Mouse (Mus musculus): Measurements from ENCODE around the gene Arid4a.
"Not testable (repeated sequence)": the region's sequence is repeated elsewhere in the genome, so short reads cannot be mapped to it uniquely, and the experiment has no call there.

Gene Arid4a

DNA sequence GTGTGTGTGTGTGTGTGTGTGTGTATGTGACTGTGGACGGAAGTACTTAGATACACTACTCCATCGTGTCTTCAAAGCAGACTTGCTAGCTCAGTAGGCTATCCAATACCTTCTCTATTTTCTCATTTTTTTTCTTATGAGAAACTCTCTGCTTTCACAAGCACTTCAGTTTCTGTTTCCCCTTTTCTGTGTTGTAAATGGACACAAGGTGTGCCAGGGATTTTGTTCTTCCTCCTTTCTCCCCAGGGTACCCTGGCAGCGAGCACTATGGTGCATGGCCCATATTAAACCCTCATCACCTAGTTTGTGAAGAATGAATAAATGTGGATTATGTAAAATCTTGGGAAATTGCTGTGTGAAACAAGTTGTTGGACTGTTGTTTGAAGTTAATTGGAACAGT, 39.7 kb downstream of the Arid4a start:
- no peak for DNase-seq

- no peak for DNase-seq
Observed at GRCm38 (mm10) chr12:71059741-71060140, 44.0 kb downstream of the Arid4a start.

GRCm38 (mm10) chr12:71069846-71070245, 54.1 kb downstream of the Arid4a start:
- no peak for DNase-seq

- DNase-seq: no peak
Observed at GRCm38 (mm10) chr12:71072048-71072447, 56.3 kb downstream of the Arid4a start.

DNA sequence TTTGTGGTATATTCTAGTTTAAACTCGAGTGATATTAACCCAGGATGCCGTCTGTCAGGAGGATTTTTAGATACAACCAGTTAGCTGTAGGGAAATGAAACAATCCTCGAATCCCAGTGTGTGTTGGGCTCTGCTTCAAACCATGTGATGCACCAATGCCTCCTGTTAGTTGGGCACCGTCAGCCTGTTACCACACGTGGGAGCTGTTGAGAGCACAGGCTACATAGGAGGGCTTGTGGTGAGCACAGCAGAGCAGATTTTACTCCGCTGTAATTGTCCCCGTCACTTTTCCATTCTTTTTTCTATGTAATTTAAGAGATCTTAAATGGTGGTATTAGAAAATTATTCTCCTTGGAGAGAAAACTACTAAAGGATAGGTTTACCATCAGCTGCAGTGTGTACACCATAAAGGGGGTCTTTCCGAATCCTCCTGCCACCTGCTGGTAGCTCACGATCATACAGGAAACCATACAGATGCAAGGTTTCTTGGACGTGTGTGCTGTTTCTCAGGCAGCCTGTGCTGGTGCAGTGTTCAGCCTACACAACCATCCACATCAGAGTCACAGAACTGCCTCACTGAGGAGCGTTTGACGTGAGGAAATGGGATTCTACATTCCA, 57.4 kb downstream of the Arid4a start:
- DNase-seq: peak; percentile 31

DNA sequence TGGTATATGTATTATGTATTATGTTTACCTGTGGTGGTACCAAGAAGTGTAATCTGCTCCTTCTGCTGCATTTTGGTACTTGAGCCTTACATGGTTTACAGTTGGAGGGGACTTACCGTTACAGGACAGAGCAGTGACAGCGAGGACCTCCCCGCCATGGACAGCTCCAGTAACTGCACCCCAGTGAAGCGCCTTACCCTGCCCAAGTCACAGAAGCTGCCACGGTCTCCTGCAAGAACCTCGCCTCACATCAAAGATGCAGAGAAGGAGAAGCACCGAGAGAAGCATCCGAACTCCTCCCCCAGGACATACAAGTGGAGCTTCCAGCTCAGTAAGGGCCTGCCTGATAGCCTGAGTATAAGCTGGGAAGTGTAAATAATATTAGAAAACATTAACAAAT, 70.5 kb downstream of the Arid4a start:
- no peak for DNase-seq

DNA sequence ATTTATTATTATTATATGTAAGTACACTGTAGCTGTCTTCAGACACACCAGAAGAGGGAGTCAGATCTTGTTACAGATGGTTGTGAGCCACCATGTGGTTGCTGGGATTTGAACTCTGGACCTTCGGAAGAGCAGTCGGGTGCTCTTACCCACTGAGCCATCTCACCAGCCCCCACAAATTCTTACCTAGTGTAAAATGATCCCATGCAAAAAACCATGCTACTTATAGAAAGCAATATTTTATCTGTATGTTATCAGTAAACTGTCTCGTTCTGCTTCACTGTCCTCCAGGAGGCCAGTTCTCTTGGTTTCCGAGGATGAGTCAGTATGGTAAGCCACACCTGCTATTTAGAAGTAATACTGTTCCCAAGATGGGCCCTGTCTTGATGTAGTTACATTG, 88.5 kb downstream of the Arid4a start:
- not testable (repeated sequence) for DNase-seq

DNA sequence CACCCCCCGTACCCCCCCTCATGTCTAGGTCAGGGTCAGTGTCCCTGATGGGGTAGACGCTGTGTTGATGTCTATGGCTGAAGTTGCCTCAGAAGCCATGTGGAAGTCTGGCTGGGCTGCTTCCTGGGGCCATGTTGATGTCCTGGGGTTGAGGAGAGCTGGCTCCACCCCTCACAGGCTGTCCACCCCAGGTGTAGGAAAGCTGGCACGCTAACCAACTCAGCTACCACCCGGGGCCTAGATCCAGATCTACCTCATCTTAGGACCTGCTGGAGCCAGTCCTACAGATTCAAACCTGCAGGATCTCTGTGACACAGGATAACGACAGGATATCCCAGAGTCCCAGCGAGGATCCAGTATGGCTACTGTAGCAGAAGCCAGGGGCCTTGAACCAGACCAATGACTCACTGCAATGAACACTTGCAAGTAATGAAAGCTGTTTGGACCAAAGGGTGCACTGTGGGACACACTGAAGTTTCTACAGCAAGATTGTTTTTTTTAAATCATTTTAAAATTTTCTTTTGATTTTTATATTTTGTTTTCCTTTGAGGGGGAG, 91.5 kb downstream of the Arid4a start:
- DNase-seq: no peak

GRCm38 (mm10) chr12:71111331-71111730, 95.5 kb downstream of the Arid4a start, which contains the start of gene Tomm20l:
TSS of gene Tomm20l (plus strand) at chr12:71111428.
- DNase-seq: peak; percentile 20

DNA sequence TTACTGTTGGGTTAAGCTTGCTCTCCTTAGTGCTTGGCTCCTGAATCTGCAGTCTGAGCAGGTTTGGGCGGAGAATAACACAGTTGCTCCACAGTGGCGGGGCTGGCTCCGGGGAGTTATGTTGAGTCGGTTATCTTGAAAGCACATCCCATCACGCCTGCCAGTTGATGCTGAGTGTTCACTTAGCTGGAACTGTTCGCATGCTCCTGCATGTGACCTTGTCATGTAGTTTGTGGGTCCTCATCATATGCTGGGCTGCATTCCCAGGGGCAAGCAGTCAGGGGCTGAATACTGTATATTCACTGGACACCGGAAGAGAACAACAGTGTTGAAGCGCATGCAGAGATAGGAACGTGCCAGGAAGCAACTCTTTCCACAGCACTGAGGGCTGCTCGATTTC, 97.3 kb downstream of the Arid4a start:
- DNase-seq: peak; percentile 34

GRCm38 (mm10) chr12:71113675-71114288, 98.0 kb downstream of the Arid4a start:
- peak; percentile 55 for DNase-seq

DNA sequence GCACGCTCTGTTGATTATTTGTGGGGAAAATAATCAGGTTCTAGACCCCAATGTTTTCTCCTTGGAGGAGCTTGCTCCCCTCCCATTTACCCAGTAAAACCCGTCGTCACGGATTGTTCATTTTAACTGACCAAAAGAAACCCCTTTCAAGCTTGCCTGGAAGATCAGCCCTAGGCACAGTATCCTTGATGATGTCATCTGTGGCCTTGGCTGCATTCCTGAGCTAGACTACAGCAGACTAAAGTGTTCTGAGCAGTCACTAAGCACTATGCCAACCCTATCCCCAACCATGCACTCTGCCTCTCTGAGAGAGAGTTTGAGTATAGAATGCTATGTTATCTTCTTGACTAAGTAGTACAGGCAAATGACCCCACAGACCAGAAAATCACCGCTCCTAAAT, 100.6 kb downstream of the Arid4a start:
- DNase-seq: no peak

- no peak for DNase-seq
Observed at GRCm38 (mm10) chr12:71122731-71123130, 106.9 kb downstream of the Arid4a start.

DNA sequence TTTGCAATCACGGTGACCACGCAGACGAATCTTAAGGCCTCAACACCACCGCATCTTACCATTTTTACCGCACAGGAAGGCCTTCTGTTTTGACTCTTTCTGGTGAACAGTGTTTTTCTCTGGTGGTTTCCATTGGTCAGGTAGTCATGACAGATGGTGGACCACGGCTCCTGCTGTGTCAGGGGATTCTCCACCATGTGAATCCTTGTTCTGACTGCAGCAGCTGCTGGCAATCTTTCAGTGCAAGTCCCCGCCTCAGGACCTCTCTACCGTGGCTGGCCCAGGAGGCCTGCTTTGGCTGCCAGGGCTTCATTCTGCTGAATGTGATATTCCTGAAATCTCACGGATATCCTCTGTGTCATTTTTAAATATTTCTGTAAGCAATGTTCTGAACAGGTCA, 107.5 kb downstream of the Arid4a start:
- DNase-seq: no peak

GRCm38 (mm10) chr12:71135581-71135980, 119.8 kb downstream of the Arid4a start:
- DNase-seq: no peak

- peak; percentile 85 for DNase-seq
Observed at GRCm38 (mm10) chr12:71136130-71136973, 120.6 kb downstream of the Arid4a start, which contains the start of the genes Timm9 and 2700049A03Rik. TSS of gene Timm9 (minus strand) at chr12:71136684. TSS of gene 2700049A03Rik (plus strand) at chr12:71136848.

DNA sequence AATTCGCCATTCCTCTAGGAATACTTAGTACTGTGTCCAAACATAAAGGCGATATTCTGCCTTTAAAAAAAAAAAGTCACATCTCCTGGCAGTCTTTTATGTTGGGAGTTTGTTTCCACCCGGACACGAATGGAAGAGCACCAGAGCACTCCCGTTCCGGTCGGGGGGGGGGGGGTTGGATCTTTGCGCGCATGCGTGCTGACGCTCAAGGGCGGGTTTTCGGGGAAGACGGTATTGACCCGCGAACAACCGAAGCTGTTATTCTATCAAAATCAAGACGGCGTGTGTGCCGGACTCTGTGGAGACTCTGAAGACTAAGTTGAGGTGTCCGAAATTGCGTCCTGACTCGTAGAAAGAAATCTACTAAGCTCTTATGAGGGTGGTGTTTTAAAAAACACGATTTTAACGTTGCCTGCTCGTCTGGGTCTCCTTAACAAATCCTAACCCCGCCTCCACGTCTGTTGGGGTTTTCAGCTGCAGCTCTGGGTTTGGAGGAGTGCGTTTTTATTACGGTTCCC, 121.2 kb downstream of the Arid4a start:
- DNase-seq: peak; percentile 94

- no peak for DNase-seq
Observed at GRCm38 (mm10) chr12:71137686-71138085, 121.9 kb downstream of the Arid4a start.

GRCm38 (mm10) chr12:71139258-71139828, 123.6 kb downstream of the Arid4a start:
- DNase-seq: no peak

DNA sequence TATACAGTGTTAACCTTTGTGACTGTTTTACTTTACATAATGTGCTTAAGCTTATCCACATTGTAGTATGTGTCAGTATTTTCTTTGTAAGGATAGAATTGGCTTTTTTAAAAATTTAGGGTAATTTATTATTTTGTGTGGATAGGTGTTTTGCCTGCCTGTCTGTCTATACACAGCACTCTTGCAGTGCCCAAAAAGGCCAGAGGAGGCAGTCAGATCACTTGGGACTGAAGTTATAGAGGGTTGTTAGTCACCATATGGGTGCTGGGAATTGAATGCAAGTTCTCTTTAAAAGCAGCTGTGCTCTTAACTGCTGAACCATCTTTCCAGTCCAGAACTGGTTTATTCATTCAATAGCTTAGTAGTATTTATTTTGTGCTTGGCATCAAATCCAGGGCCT, 125.4 kb downstream of the Arid4a start:
- DNase-seq: no peak

DNA sequence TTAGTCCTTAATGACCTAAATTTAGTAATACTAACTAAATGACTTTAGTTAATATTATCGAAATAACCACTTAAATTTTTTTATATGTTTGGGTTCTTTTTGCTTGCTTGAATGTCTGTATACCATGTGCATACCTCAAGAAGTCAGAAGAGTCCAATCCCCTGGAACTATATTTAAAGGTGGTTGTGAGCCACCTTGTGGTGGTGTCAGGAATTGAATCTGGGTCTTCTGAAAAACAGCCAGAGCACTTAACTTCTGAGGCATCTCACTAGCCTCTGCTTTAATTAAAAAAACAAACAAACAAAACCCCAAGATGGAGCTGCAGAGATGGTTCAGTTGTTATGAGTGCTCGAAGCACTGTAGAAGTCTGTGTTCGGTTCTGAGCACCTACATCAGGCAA, 131.9 kb downstream of the Arid4a start:
- DNase-seq: peak; percentile 35
